Mouse (Mus musculus): ENCODE measurements around the gene Mettl8. TPM values are rescaled to one million over a fixed set of nuclear protein-coding genes. Genes with fewer than 3 reads are reported as not detected.

The Mettl8 gene
- polyA plus RNA-seq, 1 experiment: 18.9 TPM

DNA sequence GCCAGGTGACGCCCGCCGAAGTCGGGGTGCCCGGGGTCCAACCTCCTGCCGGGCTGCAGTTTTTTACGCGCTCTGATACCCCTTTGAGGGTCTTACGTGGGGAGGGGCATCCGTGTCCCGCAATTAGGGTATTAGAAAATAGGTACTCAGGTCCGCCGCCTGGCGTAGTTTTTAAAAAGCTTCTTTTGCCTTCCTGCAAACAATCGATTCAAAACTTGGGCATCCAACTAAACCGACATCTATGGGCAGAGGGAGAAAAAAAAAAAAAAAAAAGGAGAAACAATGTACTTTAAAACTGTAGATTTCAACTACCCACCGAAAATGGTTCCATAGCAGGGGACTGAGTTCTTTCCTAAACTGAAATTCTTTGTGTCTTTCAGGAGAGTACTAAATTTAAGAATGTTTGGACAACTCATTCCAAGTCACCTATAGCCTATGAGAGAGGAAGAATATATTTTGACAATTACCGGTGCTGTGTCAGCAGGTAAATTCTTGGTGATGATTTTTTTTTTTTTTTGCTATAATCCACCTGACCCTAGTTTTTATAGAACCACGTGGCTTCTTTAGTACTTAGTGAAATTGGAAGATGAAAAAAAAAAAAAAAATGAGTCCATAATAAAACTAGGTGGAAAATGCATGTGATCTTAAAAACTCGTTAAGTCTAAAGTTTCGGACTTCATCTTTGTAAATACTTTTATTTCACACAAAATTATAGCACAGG lies 892 bp upstream of the Mettl8 start:
- Histone ChIP-seq H3K27me3 (ENCODE audit: control insufficient read depth, insufficient read depth, low read length) (no peaks in the 10 kb centered on the region), H3K4me1 (replicated peaks; ENCODE audit: control insufficient read depth, insufficient read depth, low read length) (peaks cover 12% of the 10 kb centered on the region), H3K4me3 (ENCODE audit: control insufficient read depth, insufficient read depth, low read length) (peak overlapping the region; percentile 67), H3K27ac (ENCODE audit: control insufficient read depth, insufficient read depth, low read length) (peak overlapping the region; percentile 87), H3K36me3 (ENCODE audit: control insufficient read depth, insufficient read depth, low read length) (peaks cover 10% of the 10 kb centered on the region; the same call in 1 of the 2 replicates)
- 10% methylated on average over 21 of the region's 21 CpGs for WGBS
- no peak for DNase-seq
- TF ChIP-seq POLR2A (IDR thresholded peaks at IDR 0.05; ENCODE audit: control insufficient read depth, extremely low read depth, insufficient read depth, low read length, poor library complexity) (no peak), CTCF (IDR thresholded peaks at IDR 0.05; ENCODE audit: borderline replicate concordance, control insufficient read depth, extremely low read depth, insufficient read depth, low read length, poor library complexity) (no peak)

DNA sequence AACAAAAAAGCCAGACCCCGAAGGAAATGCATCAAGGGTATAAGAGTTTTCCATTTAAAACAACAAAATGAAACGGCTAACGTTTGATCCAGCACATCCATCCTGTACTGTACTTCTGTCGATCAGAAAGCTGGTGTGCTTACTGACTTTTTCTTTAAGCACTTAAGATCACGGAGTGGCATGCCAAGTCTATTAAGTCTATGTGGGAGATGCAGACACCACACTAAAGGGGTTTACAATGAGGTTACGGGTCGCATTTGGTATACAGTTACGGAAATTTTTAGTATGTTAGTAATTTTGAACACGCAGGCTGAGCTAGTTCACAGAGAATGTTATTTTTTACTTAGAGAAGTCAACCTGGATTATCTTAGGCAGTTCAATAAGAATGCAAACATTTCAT lies 667 bp downstream of the Mettl8 start:
- Histone ChIP-seq H3K4me1 (replicated peaks; ENCODE audit: control insufficient read depth, insufficient read depth, low read length) (peaks cover 21% of the 10 kb centered on the region), H3K27ac (ENCODE audit: control insufficient read depth, insufficient read depth, low read length) (peak overlapping the region; percentile 94), H3K27me3 (ENCODE audit: control insufficient read depth, insufficient read depth, low read length) (no peaks in the 10 kb centered on the region), H3K4me3 (ENCODE audit: control insufficient read depth, insufficient read depth, low read length) (peak overlapping the region; percentile 92; the same call in 1 of the 2 replicates), H3K36me3 (ENCODE audit: control insufficient read depth, insufficient read depth, low read length) (no peaks in the 10 kb centered on the region)
- WGBS: 5% methylated on average over 9 of the region's 9 CpGs
- DNase-seq: peak; percentile 32
- TF ChIP-seq CTCF (IDR thresholded peaks at IDR 0.05; ENCODE audit: borderline replicate concordance, control insufficient read depth, extremely low read depth, insufficient read depth, low read length, poor library complexity) (no peak), POLR2A (IDR thresholded peaks at IDR 0.05; ENCODE audit: control insufficient read depth, extremely low read depth, insufficient read depth, low read length, poor library complexity) (no peak)

DNA sequence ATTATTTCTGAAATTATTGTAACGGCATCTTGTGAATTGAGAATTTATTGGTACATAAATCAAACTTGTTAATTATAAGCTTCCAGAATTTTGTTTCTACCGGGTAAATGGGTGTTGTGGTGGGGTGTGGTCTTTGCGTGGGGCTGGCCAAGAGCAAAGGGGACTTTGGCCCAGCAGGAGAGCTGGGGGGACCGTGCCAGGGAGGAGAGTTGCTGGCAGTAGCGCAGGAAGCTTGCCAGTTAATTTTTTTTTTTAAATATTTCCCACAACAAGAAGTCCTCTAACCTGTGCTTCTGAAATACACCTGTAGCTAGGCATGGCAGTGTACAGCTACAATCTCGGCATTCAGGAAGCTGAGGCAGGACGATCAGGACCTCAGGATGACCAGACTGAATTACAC lies 4.9 kb downstream of the Mettl8 start:
- TF ChIP-seq CTCF (IDR thresholded peaks at IDR 0.05; ENCODE audit: borderline replicate concordance, control insufficient read depth, extremely low read depth, insufficient read depth, low read length, poor library complexity): no peak
- WGBS: 60% methylated on average over 7 of the region's 7 CpGs
- no peaks in the 10 kb centered on the region for H3K27me3 ChIP-seq (ENCODE audit: control insufficient read depth, insufficient read depth, low read length)
- DNase-seq: no peak
- peaks cover 32% of the 10 kb centered on the region for H3K4me1 ChIP-seq (replicated peaks; ENCODE audit: control insufficient read depth, insufficient read depth, low read length)
- H3K27ac ChIP-seq (ENCODE audit: control insufficient read depth, insufficient read depth, low read length): peak overlapping the region; percentile 53; the same call in 1 of the 2 replicates
- H3K4me3 ChIP-seq (ENCODE audit: control insufficient read depth, insufficient read depth, low read length): peak overlapping the region; percentile 18; the same call in 1 of the 2 replicates
- no peaks in the 10 kb centered on the region for H3K36me3 ChIP-seq (ENCODE audit: control insufficient read depth, insufficient read depth, low read length)

DNA sequence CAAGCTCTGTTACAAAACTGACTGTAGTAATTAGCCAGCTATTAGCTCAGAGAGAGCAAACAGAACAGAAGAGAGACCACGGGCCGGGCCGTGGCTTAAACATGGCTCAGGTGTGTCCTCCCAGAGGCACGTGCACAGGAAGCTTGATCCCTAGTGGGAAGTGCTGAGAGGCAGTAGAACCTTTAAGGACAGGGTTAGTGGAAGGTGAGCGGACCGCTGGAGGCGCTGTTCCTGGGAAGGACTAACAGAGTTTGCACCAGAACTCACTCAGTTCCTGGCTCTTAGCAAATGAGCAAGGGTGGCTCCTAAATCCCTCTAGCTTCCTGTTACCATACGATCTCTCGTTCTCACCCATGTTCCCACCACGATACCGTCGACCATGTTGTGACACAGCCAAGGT lies 6.5 kb downstream of the Mettl8 start:
- no peak overlapping the region for H3K4me3 ChIP-seq (ENCODE audit: control insufficient read depth, insufficient read depth, low read length)
- DNase-seq: no peak
- H3K4me1 ChIP-seq (replicated peaks; ENCODE audit: control insufficient read depth, insufficient read depth, low read length): peaks cover 35% of the 10 kb centered on the region
- 55% methylated on average over 12 of the region's 12 CpGs for WGBS
- H3K27me3 ChIP-seq (ENCODE audit: control insufficient read depth, insufficient read depth, low read length): no peaks in the 10 kb centered on the region
- H3K36me3 ChIP-seq (ENCODE audit: control insufficient read depth, insufficient read depth, low read length): no peaks in the 10 kb centered on the region
- peak overlapping the region; percentile 84 for H3K27ac ChIP-seq (ENCODE audit: control insufficient read depth, insufficient read depth, low read length)
- TF ChIP-seq POLR2A (IDR thresholded peaks at IDR 0.05; ENCODE audit: control insufficient read depth, extremely low read depth, insufficient read depth, low read length, poor library complexity): no peak

DNA sequence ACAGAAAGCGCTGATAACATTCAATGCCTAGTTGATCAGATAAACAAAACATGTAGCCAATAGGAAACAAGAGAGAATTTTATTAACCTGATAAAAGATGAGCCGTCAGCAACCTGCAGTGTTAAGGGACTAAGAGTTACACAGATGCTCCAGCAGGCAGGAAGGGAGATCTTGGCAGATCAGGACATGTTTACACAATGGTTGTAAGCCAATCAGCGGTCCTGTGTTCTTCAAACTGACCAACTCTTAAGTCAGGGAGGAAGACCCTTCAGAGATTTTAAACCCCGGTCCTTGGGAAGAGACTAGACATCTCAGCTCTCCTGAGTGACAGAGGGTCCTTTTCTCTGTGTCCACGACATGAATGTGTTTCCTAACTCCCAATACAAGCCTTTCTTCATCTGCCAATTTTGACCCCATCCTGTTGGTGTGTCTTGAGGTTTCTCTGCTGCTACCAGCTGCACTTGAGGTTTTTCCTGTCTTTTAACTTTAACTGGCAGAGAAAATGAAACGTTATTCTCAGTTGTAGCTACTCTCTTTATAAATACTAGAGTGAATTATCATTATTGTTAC lies 8.5 kb downstream of the Mettl8 start:
- TF ChIP-seq POLR2A (IDR thresholded peaks at IDR 0.05; ENCODE audit: control insufficient read depth, extremely low read depth, insufficient read depth, low read length, poor library complexity): no peak
- TF ChIP-seq CTCF (IDR thresholded peaks at IDR 0.05; ENCODE audit: borderline replicate concordance, control insufficient read depth, extremely low read depth, insufficient read depth, low read length, poor library complexity): no peak
- H3K36me3 ChIP-seq (ENCODE audit: control insufficient read depth, insufficient read depth, low read length): no peaks in the 10 kb centered on the region
- H3K4me3 ChIP-seq (ENCODE audit: control insufficient read depth, insufficient read depth, low read length): peak overlapping the region; percentile 40; the same call in 1 of the 2 replicates
- peak; percentile 61 for DNase-seq
- no peaks in the 10 kb centered on the region for H3K27me3 ChIP-seq (ENCODE audit: control insufficient read depth, insufficient read depth, low read length)
- peaks cover 40% of the 10 kb centered on the region for H3K4me1 ChIP-seq (replicated peaks; ENCODE audit: control insufficient read depth, insufficient read depth, low read length)
- 9% methylated on average over 6 of the region's 6 CpGs for WGBS
- peak overlapping the region; percentile 72 for H3K27ac ChIP-seq (ENCODE audit: control insufficient read depth, insufficient read depth, low read length)

DNA sequence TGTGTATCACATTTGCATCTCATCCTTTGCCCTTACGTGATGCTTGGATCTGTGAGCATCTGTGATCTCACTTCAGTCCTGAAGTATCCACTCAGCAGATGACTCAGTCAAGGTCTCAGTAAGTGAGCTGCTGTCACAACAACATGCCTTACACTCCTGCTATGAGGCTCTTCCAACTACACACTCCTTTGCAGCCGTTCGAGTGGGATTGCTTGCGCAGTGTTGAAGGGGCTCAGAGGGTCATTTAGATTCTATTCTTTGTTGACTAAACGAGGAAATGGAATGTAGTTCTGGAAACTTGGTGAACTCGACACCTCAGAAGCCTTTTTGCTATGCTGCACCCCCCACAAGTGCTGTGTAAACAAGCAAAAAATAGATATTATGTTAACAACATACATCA lies 9.2 kb downstream of the Mettl8 start:
- peaks cover 45% of the 10 kb centered on the region for H3K4me1 ChIP-seq (replicated peaks; ENCODE audit: control insufficient read depth, insufficient read depth, low read length)
- H3K27me3 ChIP-seq (ENCODE audit: control insufficient read depth, insufficient read depth, low read length): no peaks in the 10 kb centered on the region
- no peak for TF ChIP-seq POLR2A (IDR thresholded peaks at IDR 0.05; ENCODE audit: control insufficient read depth, extremely low read depth, insufficient read depth, low read length, poor library complexity)
- TF ChIP-seq CTCF (IDR thresholded peaks at IDR 0.05; ENCODE audit: borderline replicate concordance, control insufficient read depth, extremely low read depth, insufficient read depth, low read length, poor library complexity): no peak
- no peak for DNase-seq
- 48% methylated on average over 6 of the region's 6 CpGs for WGBS
- H3K27ac ChIP-seq (ENCODE audit: control insufficient read depth, insufficient read depth, low read length): peak overlapping the region; percentile 87
- peak overlapping the region; percentile 22 for H3K4me3 ChIP-seq (ENCODE audit: control insufficient read depth, insufficient read depth, low read length)
- H3K36me3 ChIP-seq (ENCODE audit: control insufficient read depth, insufficient read depth, low read length): no peaks in the 10 kb centered on the region

All from thymus, adult 2 months (tissue).